Mouse (Mus musculus): ENCODE measurements around the gene Upk1a. TPM values are rescaled to one million over a fixed set of nuclear protein-coding genes. Genes with fewer than 3 reads are reported as not detected.
A peak's percentile ranks its signal among the peaks of the same experiment; 100 is the strongest.

Upk1a gene
- total and polyA plus RNA-seq, 3 experiments, result 0.47 to 10.9 (median 1.8) TPM

GRCm38 (mm10) chr7:30567555-30567954, 45.1 kb downstream of the Upk1a start:
- TF ChIP-seq CHD2 (IDR thresholded peaks at IDR 0.05; ENCODE audit: low read length), result no peak
- TF ChIP-seq POLR2AphosphoS2 (IDR thresholded peaks at IDR 0.05; ENCODE audit: low read depth, low read length), result peak; percentile 68; the same call in 1 of the 2 replicates
- H3K9me3 ChIP-seq (replicated peaks; ENCODE audit: low read length), result no peaks in the 10 kb centered on the region
- no peak for DNase-seq (ENCODE audit: extremely low read depth)
- no peak overlapping the region for H3K4me2 ChIP-seq (ENCODE audit: insufficient read depth, low read depth, poor library complexity, severe bottlenecking)
- dilution Hi-C loops (cut with MboI; ENCODE audit: extremely low pct_ligation_motif_present, extremely low pct_unique_long_range_greater_than_20kb, low sequenced_read_pairs), result no loop called here
- H3K4me1 ChIP-seq (ENCODE audit: control insufficient read depth in 1 of 2, insufficient read depth in 2 of 2), result peaks cover 7 to 11% of the 10 kb centered on the region in 2 experiments; a peak in 3 of 4 replicates
- in situ Hi-C loops (cut with MboI; ENCODE audit: low pct_ligation_motif_present, low pct_unique_long_range_greater_than_20kb, low sequenced_read_pairs), result no loop called here
- no peaks in the 10 kb centered on the region for H3K27me3 ChIP-seq (replicated peaks)
- peaks cover under 1% of the 10 kb centered on the region for H3K79me2 ChIP-seq (replicated peaks; ENCODE audit: control insufficient read depth, extremely low read depth, insufficient read depth, poor library complexity, severe bottlenecking)
- peaks cover 63 to 85% of the 10 kb centered on the region in 2 experiments for H3K36me3 ChIP-seq (replicated peaks in 1 of 2; ENCODE audit: control insufficient read depth in 1 of 2, insufficient read depth in 1 of 2, low read length in 1 of 2)
- no peak overlapping the region for H3K27ac ChIP-seq (ENCODE audit: insufficient read depth, low read depth)
- no peak overlapping the region for H3K9ac ChIP-seq (ENCODE audit: insufficient read depth, low read depth)
- no peak overlapping the region for H3K4me3 ChIP-seq (replicated peaks in 1 of 3; ENCODE audit: low read depth in 2 of 3, low read length in 2 of 3, poor library complexity in 1 of 3)

- H3K4me3 ChIP-seq (replicated peaks in 1 of 3; ENCODE audit: low read depth in 2 of 3, low read length in 2 of 3, poor library complexity in 1 of 3), result no peak overlapping the region
- no peak for DNase-seq (ENCODE audit: extremely low read depth)
- no peaks in the 10 kb centered on the region for H3K27me3 ChIP-seq (replicated peaks)
- H3K4me2 ChIP-seq (ENCODE audit: insufficient read depth, low read depth, poor library complexity, severe bottlenecking), result no peak overlapping the region
- TF ChIP-seq EP300 (IDR thresholded peaks at IDR 0.05; ENCODE audit: low read length) (no peak), MAX (IDR thresholded peaks at IDR 0.05; ENCODE audit: low read length) (no peak), UBTF (IDR thresholded peaks at IDR 0.05; ENCODE audit: low read depth, low read length) (no peak), TBP (conservative IDR thresholded peaks at IDR 0.05; ENCODE audit: low read depth, low read length) (no peak), GABPA (IDR thresholded peaks at IDR 0.05; ENCODE audit: insufficient replicate concordance, low read depth, low read length) (no peak), MXI1 (IDR thresholded peaks at IDR 0.05; ENCODE audit: low read depth, low read length) (no peak), TCF12 (IDR thresholded peaks at IDR 0.05; ENCODE audit: low read depth, low read length) (no peak), ZC3H11A (IDR thresholded peaks at IDR 0.05; ENCODE audit: low read depth, low read length) (no peak), ZMIZ1 (IDR thresholded peaks at IDR 0.05; ENCODE audit: low read depth, low read length) (no peak), CHD1 (IDR thresholded peaks at IDR 0.05; ENCODE audit: low read depth, low read length) (no peak), HCFC1 (IDR thresholded peaks at IDR 0.05; ENCODE audit: low read depth, low read length) (no peak), ETS1 (conservative IDR thresholded peaks at IDR 0.05; ENCODE audit: low read depth, low read length) (no peak), MAZ (IDR thresholded peaks at IDR 0.05; ENCODE audit: low read depth, low read length) (no peak), USF1 (IDR thresholded peaks at IDR 0.05; ENCODE audit: low read depth, low read length) (no peak), JUND (conservative IDR thresholded peaks at IDR 0.05; ENCODE audit: low read depth, low read length) (no peak), POLR2A (IDR thresholded peaks at IDR 0.05; ENCODE audit: low read depth, low read length) (no peak), MAFK (IDR thresholded peaks at IDR 0.05; ENCODE audit: insufficient replicate concordance, low read length) (no peak), RCOR1 (conservative IDR thresholded peaks at IDR 0.05; ENCODE audit: low read depth, low read length) (no peak)
- in situ Hi-C loops (cut with MboI; ENCODE audit: low pct_ligation_motif_present, low pct_unique_long_range_greater_than_20kb, low sequenced_read_pairs) (no loop called here), dilution Hi-C loops (cut with MboI; ENCODE audit: extremely low pct_ligation_motif_present, extremely low pct_unique_long_range_greater_than_20kb, low sequenced_read_pairs) (no loop called here)
- H3K9ac ChIP-seq (ENCODE audit: insufficient read depth, low read depth), result no peak overlapping the region
- peaks cover 53 to 72% of the 10 kb centered on the region in 2 experiments for H3K36me3 ChIP-seq (replicated peaks in 1 of 2; ENCODE audit: control insufficient read depth in 1 of 2, insufficient read depth in 1 of 2, low read length in 1 of 2)
- no peaks in the 10 kb centered on the region for H3K9me3 ChIP-seq (replicated peaks; ENCODE audit: low read length)
- peaks cover 7 to 15% of the 10 kb centered on the region in 2 experiments; a peak in 3 of 4 replicates for H3K4me1 ChIP-seq (ENCODE audit: control insufficient read depth in 1 of 2, insufficient read depth in 2 of 2)
- H3K27ac ChIP-seq (ENCODE audit: insufficient read depth, low read depth), result no peak overlapping the region; the same call in 1 of the 2 replicates
- peaks cover 11% of the 10 kb centered on the region for H3K79me2 ChIP-seq (replicated peaks; ENCODE audit: control insufficient read depth, extremely low read depth, insufficient read depth, poor library complexity, severe bottlenecking)
These were observed 46.6 kb downstream of the Upk1a start for GRCm38 (mm10) chr7:30566033-30566432.

Measured in CH12.LX (cell line).